Mouse (Mus musculus) forebrain, embryonic 11.5 days (tissue): ENCODE data around the gene Col10a1. TPM values are rescaled to one million over a fixed set of nuclear protein-coding genes. Genes with fewer than 3 reads are reported as not detected.
"Not testable (repeated sequence)": the region's sequence is repeated elsewhere in the genome, so short reads cannot be mapped to it uniquely, and the experiment has no call there.

ENCODE experiments used
- ATAC-seq: fragments of 200-750 bp; cut with Nextera tagmentation; replicated peaks from 2 replicates; pipeline ENCODE4 v1.8.0; 2017; ENCODE audit warnings: moderate TSS enrichment; ENCODE audit not compliant: low FRiP score
- DNase-seq: peaks from one replicate; pipeline ENCODE4 v3.0.0-alpha.2; 2017; ENCODE audit warnings: low spot score
- H3K27ac ChIP-seq: fragments of 300-500 bp; sonication (generic); 2 replicates; pipeline ENCODE4 v1.5.1; 2014; ENCODE audit warnings: low read depth, low read length
- H3K27me3 ChIP-seq: fragments of 300-500 bp; sonication (generic); 2 replicates; pipeline ENCODE4 v1.6.1; 2014; ENCODE audit warnings: mild to moderate bottlenecking, low read length, mixed read lengths; ENCODE audit not compliant: control insufficient read depth, insufficient read depth
- H3K36me3 ChIP-seq: fragments of 300-500 bp; sonication (generic); 2 replicates; pipeline ENCODE4 v1.6.1; 2014; ENCODE audit warnings: mild to moderate bottlenecking, low read length, moderate library complexity, mixed read lengths; ENCODE audit not compliant: control insufficient read depth, insufficient read depth
- H3K4me1 ChIP-seq: fragments of 300-500 bp; sonication (generic); replicated peaks from 2 replicates; pipeline ENCODE4 v1.6.1; 2014; ENCODE audit warnings: low read length, mixed read lengths; ENCODE audit not compliant: control insufficient read depth, insufficient read depth
- H3K4me2 ChIP-seq: fragments of 300-500 bp; sonication (generic); 2 replicates; pipeline ENCODE4 v1.6.1; 2014; ENCODE audit warnings: low read depth, mild to moderate bottlenecking, low read length, moderate library complexity, mixed read lengths; ENCODE audit not compliant: severe bottlenecking
- H3K4me3 ChIP-seq: fragments of 300-500 bp; sonication (generic); 2 replicates; pipeline ENCODE4 v1.5.1; 2014; ENCODE audit warnings: low read depth, low read length
- H3K9ac ChIP-seq: fragments of 300-500 bp; sonication (generic); 2 replicates; pipeline ENCODE4 v1.6.1; 2014; ENCODE audit warnings: low read length
- H3K9me3 ChIP-seq: fragments of 300-500 bp; sonication (generic); 2 replicates; pipeline ENCODE4 v1.6.1; 2016; ENCODE audit warnings: low read length, mixed read lengths; ENCODE audit not compliant: control insufficient read depth
- WGBS: fragments of 180-500 bp; shearing (Covaris S2); extraction: QIAGEN DNeasy Blood & Tissue Kit; methylation state at CpG from one replicate; pipeline ENCODE4 v1.1.7; 2014; 5-methylcytosine and 5-hydroxymethylcytosine counted together
- polyA plus RNA-seq: library from polyadenylated mRNA; unstranded; fragments of >200 nt; fragmentation: Nextera tagmentation; extraction: Ambion mirVana; gene quantifications from 2 replicates; pipeline ENCODE4 v1.2.1, GENCODE M21; 2014

Col10a1 gene
- polyA plus RNA-seq, 1 experiment from 2014 or later, result 0.11 TPM

DNA sequence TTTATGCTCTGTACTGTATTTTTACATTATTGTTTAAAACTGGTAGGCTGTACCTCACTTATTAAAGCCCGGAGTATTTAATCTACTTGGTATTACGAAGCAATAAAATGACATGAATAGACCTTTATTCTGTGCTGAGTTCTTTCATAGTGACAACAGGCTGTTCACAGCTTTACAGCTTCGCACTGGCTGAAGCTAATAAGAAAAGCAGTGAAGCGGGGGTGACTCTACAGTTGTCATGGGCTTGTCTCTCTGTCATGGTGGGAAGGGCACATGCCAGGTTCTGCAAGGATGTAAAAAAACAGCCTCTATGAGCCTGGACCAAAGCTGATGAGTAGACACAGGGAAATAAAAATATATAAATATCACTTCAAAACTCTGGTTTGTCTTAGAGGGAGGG is 7.2 kb downstream of the Col10a1 start:
- H3K27ac ChIP-seq, result no peak overlapping the region
- no peaks in the 10 kb centered on the region for H3K36me3 ChIP-seq
- no peak for DNase-seq
- no peak overlapping the region for H3K4me3 ChIP-seq
- H3K9me3 ChIP-seq, result no peaks in the 10 kb centered on the region
- H3K27me3 ChIP-seq, result no peaks in the 10 kb centered on the region
- ATAC-seq, result no peak
- WGBS, result 65% methylated on average over 4 of the region's 4 CpGs
- no peaks in the 10 kb centered on the region for H3K4me1 ChIP-seq
- H3K4me2 ChIP-seq, result no peak overlapping the region
- H3K9ac ChIP-seq, result no peak overlapping the region

DNA sequence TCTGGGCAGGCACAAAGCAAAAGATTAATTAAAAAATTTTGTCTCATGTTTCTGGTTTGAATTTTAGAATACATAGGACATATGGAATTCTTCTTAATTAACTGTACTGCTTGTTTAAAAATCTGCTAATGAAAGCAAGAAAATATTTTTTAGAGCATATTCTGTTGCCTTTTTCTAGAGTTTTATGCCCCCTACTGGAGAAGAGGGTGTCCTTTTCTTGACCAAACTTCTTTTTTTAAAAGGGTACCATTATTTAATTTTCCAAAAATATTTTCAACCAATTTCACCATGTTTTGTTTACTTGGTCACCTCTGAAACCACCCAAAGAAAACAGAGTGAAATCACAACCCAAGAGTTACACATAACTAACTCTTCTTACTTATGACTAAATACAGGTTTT is 9.5 kb downstream of the Col10a1 start:
- Histone ChIP-seq H3K9ac (no peak overlapping the region), H3K27me3 (no peaks in the 10 kb centered on the region), H3K4me1 (no peaks in the 10 kb centered on the region), H3K27ac (no peak overlapping the region), H3K4me2 (no peak overlapping the region), H3K36me3 (no peaks in the 10 kb centered on the region), H3K9me3 (no peaks in the 10 kb centered on the region), H3K4me3 (no peak overlapping the region)
- ATAC-seq (no peak), DNase-seq (no peak)

DNA sequence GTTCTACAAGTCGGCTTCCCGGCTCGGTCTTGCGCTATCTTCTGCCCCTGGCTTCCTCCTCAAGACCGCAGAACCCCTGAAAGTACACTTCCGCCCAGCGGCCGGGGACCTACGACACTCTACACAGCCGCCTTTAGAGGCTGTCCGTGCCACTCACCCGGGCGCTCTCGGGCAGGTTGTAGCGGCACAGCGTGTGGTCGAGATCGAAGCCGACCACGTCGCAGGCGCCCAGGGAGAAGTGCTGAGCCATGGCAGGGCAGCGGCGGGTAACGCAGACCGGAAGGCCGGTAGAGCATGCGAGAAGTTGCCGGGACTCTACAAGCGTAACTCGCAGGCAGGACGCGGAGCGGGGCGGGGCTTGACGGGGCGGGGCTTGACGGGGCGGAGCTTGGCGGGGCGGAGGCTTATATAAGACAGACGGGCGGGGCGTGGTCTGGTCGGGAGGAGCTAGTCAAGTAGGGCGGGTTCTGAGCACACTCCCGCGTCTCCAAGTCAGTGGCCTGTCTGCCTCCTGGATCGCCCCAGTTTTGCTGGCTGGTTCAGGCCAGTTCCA is 28.5 kb downstream of the Col10a1 start, which contains the start of gene Nt5dc1:
TSS of gene Nt5dc1 (minus strand) at position 349 of the 553 bp plus-strand sequence.
- Histone ChIP-seq H3K9ac (peak within 1 kb of the TSS; percentile 75), H3K27ac (0 out of 2 replicates have a peak within 1 kb of the TSS, but pooled peaks have one; percentile 10), H3K36me3 (no peaks in the 10 kb centered on the region), H3K4me2 (peak within 1 kb of the TSS; percentile 60), H3K4me1 (no peaks in the 10 kb centered on the region), H3K4me3 (peak within 1 kb of the TSS; percentile 64), H3K9me3 (no peaks in the 10 kb centered on the region), H3K27me3 (no peaks in the 10 kb centered on the region)
- ATAC-seq (peak; percentile 99), DNase-seq (peak; percentile 99)
- WGBS, result under 1% methylated on average over 49 of the region's 49 CpGs

GRCm38 (mm10) chr10:34418794-34419193 is 29.0 kb downstream of the Col10a1 start:
- H3K9me3 ChIP-seq, ATAC-seq, H3K4me1 ChIP-seq, H3K27ac ChIP-seq, DNase-seq, H3K27me3 ChIP-seq, H3K36me3 ChIP-seq: not testable (repeated sequence)
- Histone ChIP-seq H3K4me3 (peak overlapping the region; percentile 64), H3K4me2 (peak overlapping the region; percentile 60), H3K9ac (peak overlapping the region; percentile 75)
- 75% methylated on average over 4 of the region's 4 CpGs for whole genome bisulfite sequencing

DNA sequence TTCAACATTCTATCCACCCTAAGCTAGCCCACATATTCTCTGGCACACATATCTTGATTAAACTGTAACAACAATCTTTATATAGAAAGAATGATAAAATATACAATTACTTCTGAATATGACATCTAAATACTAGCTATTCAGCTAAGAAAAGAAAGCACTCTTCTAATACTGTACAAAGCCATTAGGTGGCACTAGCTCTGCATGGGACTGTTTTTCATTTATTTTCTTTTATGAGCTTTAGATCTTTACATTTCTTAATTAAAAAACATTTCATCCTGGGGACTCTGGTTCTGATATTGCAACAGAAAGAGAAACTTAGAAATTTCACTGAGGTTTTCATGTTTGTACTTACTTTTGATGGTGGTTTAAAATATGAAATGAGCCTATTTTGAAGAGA is 42.0 kb downstream of the Col10a1 start:
- ATAC-seq, result no peak
- no peak overlapping the region for H3K4me2 ChIP-seq
- no peak overlapping the region for H3K9ac ChIP-seq
- H3K27me3 ChIP-seq, result no peaks in the 10 kb centered on the region
- no peak overlapping the region for H3K4me3 ChIP-seq
- no peaks in the 10 kb centered on the region for H3K9me3 ChIP-seq
- DNase-seq, result no peak
- H3K36me3 ChIP-seq, result no peaks in the 10 kb centered on the region
- H3K27ac ChIP-seq, result no peak overlapping the region
- no peaks in the 10 kb centered on the region for H3K4me1 ChIP-seq

DNA sequence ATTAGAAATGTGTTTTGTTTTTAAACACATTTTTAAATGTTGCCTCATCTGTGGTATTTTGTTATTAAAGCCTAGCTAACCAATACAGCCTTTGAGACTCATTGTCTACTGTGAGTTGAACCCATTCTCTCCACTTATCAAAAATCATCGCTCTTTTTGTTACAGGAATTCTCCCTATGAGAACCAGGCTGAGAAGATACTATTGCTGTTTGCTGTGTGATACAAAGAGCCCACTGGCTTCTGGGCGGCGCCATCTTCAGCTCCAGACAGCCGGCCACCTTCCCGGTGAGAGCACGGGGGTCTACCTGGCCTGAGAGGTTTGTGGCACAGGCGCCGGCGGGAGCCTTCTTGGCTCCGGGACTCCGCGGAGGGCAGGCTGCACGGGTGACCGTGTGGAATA is 44.4 kb downstream of the Col10a1 start:
- H3K9ac ChIP-seq, ATAC-seq, H3K27me3 ChIP-seq, H3K4me1 ChIP-seq, H3K4me3 ChIP-seq, DNase-seq, H3K36me3 ChIP-seq, H3K27ac ChIP-seq, H3K9me3 ChIP-seq, H3K4me2 ChIP-seq: not testable (repeated sequence)
- WGBS, result 97% methylated on average over 6 of the region's 14 CpGs

Other genes starting within 250 kb of the Col10a1 start
- 16.5 and 17.8 TPM in 2 replicates for gene Dse, start 182.3 kb upstream of the Col10a1 start, polyA plus RNA-seq
- 61.0 and 68.6 TPM in 2 replicates for gene Tspyl1, start 107.8 kb upstream of the Col10a1 start, polyA plus RNA-seq
- gene Tspyl4, start 92.5 kb upstream of the Col10a1 start, polyA plus RNA-seq, result 18.1 and 23.8 TPM in 2 replicates
- gene Nt5dc1, start 28.6 kb downstream of the Col10a1 start, polyA plus RNA-seq, result 6.2 and 7.4 TPM in 2 replicates
- gene Frk, start 93.4 kb downstream of the Col10a1 start, polyA plus RNA-seq, result 3.4 and 3.6 TPM in 2 replicates